Mouse (Mus musculus): ENCODE results near the gene Ptpn13.

Ptpn13 gene

DNA sequence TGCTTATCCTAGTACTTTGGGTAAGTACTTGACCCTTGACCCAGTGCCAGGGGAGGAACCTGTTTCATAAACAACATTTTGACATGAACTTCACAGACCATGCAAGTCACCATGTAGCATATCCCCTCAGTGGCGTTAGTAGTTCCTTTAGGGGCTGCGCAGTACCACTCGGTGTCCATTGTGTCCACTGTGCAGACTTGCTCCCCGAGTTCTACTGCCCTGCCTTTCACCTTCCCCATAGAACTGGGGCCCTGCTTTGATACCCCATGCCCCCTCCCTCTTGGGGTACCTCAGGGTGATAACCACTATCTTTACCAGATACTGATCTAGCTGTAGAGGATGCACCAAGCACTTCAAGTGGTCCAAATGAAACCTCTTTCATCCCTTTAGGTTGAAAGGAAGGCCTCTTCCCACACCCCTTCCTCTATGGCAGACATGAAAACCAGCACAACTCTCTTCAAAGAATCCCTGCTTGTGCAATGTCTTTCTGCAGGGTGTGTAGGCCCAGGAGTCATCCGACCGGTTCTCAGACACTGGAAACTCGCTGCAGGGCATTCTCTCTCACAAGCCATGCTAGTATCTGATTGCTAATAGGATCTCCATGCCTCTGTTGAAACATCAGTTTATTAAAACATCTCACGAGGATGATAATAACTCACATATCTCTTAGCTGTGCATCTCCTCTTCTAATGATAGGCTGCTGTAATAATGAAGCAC, 34.1 kb downstream of the Ptpn13 start:
- DNase-seq (ENCODE audit: low spot score in 2 of 2), result no peak

DNA sequence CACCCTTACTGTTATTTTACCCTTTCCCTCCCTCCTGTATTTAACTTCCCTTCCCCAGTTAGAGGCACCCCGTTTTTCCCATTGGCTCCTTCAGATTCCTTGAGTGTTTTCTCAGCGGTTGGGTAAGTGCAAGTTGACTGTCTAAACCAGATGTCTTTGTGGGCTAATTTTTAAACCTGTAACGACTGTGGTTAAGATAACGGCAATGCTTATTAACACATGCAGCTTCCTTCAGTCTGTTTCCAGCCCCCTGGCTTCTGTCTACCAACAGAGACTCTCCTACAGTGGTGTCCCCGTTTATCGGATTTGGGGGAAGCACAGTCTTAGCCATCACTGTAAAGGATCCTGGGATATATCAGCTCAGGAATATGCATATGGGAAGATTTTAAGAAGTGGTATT, 35.9 kb downstream of the Ptpn13 start:
- DNase-seq (ENCODE audit: low spot score in 2 of 2), result no peak

DNA sequence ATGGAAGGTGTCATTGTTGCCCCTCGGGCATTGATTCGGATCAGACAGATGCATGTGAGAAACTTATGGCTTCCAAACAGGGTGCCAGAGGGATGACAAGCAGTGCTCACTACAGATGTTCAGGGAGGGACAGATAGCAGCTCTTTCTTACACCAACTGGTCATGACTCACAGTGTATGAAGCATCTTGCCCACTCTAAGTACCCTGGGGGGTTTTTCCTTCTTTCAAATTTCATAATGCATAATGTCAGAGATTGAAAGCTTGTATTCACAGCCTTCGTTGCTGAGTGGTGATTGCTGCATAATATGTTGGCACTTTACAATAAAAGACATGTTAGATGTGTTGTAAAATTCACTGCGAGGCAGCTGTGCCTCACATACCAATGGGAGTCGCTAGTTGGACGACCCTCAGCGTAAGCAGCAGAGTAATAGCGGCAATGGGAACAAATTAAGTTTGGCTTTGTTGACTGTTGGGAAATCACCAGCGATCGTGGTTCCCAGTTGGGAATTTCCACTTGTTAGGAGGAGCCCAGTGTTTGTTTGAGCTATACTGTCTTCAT, 38.7 kb downstream of the Ptpn13 start:
- no peak for DNase-seq (ENCODE audit: low spot score in 2 of 2)

DNA sequence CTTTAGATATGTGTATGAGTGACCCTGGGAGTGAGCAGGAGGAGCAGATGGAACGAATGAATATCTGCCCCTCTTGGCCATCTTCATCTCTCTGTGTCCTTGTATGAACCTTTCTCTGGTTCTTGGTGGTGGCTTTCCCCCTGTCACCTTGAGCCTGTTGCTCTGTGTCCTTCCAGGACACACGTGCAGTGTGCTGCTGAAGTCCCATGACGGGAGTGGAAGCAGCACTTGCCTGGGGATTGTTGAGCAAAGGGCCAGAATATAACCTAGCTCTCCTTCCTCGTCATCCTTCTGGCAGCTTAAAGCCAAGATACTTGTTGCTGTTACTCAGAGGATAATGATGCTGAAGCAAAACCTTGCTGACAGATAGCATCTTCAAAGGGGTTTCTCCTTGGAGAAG, 39.3 kb downstream of the Ptpn13 start:
- DNase-seq (ENCODE audit: low spot score in 2 of 2), result no peak

DNA sequence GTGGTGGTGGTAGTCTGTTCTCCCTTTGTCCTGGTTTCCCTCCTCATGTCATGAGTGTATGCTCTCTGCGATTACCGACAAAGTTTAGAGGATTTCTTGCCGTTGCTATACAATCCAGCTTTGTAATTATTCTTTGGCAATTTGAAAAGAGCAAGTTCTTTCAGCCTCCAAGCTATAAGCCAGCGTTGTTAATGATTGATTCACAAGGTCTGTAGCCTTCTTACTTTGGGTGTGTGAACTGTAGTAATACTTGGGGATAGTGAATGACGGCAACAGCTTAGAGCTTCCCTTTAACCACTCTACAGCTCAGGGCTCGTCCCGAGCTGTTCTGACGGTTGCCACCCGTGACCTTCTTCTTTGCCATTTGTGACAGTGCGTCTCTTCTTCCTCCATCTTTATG, 39.8 kb downstream of the Ptpn13 start:
- no peak for DNase-seq (ENCODE audit: low spot score in 2 of 2)

DNA sequence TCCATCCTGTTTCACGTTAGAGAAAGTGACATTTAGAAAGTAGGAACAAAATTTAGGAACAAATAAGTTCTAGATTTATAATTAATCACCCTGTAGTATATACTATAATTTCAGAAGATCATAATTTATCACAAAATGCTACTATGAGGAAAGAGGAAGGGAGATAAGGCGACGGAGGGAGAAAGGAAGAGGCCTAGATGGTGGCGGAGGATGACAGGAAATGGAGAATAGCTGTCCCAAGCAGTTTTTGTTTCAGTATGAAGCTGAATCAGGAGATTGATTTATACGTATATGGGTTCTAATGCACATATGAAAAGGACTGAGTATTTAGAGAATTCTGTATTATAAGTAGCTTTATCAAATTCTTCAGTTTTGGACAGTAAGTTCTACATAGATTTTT, 47.7 kb downstream of the Ptpn13 start:
- DNase-seq (ENCODE audit: low spot score in 2 of 2), result no peak

DNA sequence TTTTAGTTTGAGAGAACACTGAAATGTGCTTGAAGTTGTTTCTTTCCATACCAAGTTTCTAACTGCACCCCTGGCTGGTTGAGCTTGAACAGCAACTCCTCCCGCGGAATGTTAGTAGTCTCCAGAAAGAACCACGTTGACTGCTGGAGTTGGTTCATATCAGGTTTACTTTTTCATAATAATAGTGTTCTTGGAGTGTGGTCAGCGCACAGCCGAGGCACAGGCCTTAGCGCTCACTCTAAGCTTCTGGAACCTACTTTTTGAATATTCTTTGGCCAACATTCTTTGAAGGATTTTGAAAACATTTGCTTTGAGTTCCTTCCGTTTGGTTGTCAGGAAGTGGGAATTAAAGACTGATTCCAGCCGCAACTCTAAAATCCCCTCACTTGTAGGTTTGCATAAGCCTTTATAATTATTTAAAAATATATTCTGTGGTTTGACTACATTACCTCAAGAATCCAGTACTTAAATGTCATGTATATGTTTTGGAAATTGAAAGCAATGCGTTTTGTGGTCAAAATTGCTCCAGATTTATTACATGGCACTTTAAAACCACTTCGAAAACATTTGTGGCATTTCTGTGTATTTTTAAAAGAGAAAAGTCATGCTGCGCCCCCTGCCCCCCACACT, 48.6 kb downstream of the Ptpn13 start:
- DNase-seq (ENCODE audit: low spot score in 2 of 2), result no peak

DNA sequence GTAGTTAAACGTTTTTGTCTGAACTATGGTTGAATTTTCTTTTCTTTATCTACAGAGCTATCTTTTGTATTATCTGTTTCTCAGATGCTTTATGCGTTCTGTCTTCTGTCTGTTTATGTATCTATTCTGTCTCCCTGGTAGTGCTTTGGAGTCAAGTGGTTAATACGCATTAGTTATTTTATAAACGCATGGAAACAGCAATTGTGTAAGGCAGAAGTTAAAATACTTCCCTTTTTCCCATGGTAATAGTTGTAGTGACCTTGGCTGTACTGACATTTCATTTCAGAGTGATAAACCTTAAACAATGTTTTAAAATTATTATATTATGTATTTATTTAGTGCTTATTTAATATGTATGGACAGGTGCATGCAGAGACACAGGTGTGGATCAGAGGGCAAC, 49.3 kb downstream of the Ptpn13 start:
- no peak for DNase-seq (ENCODE audit: low spot score in 2 of 2)

DNA sequence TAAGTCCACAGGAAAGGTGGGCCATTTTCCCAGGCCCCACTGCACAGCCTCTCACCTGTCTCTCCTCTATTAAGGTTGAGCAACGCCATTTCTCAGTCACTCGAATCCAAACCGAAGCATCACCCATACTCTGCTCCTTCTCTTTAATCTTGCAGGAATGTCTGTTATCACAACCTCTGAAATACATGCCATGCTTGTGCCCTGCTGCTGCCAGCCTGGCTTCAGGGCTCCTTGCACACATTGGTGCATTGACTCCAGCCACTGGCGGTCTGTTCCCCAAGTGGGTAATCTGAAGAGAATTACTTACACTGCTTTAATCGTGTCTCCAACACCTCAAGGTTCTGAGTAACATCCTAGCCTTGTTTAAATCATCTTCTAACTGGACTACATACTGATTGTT, 50.5 kb downstream of the Ptpn13 start:
- DNase-seq (ENCODE audit: low spot score in 2 of 2), result no peak

DNA sequence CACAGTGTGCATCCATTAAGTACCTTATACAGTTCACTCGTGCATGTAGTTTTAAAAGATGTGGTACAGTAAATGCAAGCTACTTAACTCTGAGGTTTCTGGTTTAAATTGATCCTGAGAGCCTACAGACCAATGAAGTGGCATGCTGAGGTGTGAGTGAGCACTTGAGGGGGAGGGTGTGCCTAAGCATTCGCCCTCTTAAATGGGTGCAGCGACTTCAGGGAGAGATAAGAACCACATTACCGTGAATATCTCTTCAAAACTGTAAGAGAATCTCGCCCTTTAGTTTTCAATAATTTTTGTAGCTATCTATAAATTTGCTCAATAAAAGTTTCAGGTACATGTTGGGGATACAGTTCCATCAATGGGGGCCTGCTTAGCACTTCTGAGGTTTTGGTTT, 54.5 kb downstream of the Ptpn13 start:
- DNase-seq (ENCODE audit: low spot score in 2 of 2), result no peak

DNA sequence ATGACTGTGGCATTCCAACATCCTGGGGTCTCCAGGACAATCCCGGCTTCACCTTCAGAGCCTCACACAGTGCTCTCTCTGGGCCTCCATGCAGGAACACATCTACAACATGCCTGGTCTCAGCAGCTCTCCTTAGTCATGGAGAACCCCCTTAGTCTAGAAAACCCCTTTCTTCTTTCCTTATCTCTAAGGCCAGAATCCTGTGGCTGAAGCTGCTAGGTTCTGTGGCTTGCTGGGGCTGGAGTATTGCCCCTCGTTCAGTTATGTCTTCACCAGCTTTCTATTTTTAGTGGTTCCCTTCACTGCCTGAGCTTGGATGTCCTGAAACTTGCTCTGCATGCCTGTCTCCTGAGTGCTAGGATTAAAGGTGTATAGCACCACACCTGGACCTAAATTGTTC, 56.2 kb downstream of the Ptpn13 start:
- DNase-seq (ENCODE audit: low spot score in 2 of 2), result no peak

DNA sequence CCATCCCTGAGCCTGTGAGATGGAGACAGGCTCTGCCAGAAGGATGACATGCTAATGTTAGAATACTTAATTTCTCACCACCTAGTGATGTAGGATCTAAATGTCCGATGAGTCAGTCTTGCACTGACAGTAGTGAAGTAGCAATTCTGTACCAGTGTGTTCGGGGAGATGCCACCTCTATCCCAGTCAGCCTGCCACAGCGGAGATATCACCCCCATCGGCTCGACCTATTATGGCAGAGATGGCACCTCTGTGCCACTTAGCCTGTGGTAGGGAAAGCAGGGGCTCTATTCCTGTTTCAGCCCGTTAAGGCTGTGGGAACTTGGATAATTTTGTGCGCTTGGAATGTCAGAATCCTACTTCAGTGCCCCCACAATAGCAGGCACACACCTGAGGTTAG, 62.0 kb downstream of the Ptpn13 start:
- no peak for DNase-seq (ENCODE audit: low spot score in 2 of 2)

DNA sequence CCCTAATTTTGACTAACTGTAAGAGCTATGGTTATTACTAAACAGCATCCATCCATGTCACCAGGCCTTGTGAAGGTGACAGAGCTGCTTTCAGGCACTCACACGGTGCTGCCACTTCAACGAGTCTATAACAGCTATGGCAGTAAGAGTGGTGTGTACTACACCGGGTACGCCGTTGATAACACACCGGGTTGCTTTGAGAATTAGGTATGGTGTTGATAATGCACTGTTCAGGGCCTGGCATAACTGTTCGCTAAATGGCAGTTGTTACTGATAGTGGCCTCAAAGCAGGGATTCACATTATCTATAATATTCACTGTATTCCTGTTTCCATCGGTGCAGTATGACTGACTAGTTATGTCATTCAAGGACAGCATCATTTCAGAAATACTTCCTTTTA, 66.0 kb downstream of the Ptpn13 start:
- no peak for DNase-seq (ENCODE audit: low spot score in 2 of 2)

DNA sequence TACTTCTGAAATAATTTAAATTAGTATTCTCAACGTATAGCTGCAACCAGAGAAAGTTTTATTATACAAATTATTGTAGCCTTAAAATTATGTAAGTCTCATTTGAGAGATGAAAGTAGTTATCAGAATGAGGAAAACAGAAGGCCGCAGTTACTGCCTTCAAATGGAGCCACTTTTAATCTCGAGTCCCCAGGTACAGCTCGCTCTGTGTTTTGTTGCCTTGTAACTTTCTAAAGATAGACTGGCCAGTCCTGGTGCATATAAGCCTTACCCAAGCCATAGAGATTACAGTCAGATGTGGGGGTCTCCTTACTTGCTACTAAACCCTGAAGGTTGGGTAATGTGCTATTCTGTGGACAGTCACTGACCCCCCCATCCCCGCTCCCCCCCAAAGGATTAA, 66.8 kb downstream of the Ptpn13 start:
- no peak for DNase-seq (ENCODE audit: low spot score in 2 of 2)

DNA sequence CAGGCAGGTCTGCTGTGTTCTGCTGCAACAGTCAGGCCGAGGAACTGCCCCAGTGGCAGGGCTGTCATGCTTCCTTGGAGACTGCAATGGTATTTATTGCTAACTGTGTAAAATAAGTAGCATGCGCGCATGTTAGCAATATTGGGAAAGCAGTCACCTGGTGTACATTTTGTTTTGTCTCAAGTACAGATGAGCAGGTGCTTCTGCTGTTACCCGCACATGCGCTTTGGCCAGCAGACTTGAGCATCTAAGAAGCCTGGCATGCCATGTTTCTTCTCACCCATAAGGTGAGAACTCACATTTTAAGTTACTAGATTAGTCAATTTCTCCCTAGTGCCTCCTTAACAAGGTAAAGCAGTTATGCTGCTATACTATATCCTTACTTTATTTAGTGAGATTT, 72.1 kb downstream of the Ptpn13 start:
- DNase-seq (ENCODE audit: low spot score in 2 of 2), result no peak

DNA sequence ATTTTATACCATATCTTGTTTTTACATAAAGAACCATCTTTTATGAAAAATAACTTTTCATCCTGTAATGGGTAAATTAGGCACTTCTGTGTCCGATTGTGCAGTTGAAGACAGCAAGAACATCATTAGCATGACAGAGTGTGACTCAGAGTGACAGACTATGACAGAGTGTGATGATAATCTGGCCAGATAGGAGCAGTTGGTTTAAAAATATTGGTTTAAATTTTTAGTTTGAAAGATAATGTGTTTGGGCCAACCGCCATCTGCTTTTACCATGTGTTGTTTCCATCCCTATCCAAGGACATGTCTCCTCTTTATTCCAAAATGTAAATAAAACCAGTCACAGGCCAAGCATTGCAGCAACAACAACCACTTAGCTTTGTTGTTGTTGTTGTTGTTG, 72.5 kb downstream of the Ptpn13 start:
- no peak for DNase-seq (ENCODE audit: low spot score in 2 of 2)

DNA sequence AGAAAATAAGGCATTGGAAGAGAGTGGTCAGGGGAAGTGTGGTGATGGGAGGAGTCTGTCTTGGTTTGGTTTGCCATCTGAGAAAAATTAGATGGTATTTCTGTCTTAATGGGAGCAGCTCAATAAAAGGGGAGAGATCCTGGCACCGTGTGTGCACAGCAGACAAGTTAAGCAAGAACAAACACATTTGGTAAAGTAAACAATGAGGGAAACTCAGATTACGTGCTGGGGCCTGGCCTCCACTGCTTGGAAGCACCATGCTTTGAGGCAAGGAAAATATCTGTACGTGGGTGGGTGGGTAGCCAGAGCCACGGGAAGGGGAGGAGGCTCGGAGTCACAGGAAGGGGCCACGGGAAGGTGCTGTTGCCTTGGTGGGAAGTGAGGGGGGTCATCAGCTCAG, 74.3 kb downstream of the Ptpn13 start:
- DNase-seq (ENCODE audit: low spot score in 2 of 2), result no peak

DNA sequence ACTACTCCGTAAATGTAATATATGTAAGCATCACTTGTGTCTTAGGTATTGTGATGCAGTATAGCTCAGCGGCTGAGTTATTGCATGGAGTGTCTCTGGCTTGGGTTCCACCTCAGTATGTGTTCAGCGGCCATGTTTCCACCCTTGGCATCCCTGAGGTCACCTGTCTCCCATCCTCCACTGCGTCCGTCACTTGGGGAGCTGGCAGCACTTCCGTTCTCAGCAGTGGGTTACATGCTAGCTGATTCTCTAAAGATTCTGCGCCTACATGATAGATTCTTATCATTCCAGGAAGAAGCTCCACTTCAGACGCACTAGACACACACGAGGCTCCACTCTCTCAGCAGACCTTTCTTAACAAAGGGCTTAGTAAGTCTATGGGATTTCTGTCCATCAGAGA, 76.1 kb downstream of the Ptpn13 start:
- no peak for DNase-seq (ENCODE audit: low spot score in 2 of 2)

DNA sequence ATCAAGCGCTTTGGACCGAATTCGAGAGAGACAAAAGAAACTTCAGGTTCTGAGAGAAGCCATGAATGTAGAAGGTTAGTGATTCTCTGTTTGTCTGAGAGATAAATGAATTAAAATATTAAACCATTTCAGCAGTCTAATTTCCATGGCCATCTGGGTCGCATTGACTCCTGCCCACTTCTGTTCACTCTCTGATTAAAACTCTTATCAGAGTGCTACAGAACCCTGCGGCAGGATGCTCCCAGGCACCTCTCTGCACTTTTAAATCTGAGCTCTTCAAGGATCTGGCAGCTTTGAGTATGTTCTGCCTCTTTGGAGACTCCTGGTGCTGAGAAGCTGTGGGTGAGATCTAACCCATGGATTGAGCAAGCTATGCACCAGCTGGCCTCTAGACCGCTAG, 76.8 kb downstream of the Ptpn13 start:
- DNase-seq (ENCODE audit: low spot score in 2 of 2), result no peak

DNA sequence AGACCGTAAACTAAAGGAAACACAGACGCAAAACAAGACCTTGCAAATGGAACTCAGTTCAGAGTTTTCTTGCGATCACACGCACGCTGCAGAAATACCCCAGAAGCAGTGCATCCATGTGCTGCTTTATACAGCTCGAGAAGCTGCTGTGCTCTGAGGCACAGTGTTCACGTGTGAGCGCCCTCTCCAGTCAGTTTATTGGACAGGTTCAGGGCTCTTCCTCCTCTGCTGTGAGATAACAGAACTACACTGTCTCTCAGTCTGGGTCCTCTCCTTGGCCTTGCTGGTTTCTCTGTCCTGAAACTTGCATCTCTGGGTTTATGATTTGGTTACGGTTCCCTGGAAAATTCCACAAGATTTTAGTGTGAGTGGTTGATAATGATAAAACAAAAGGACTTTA, 88.2 kb downstream of the Ptpn13 start:
- no peak for DNase-seq (ENCODE audit: low spot score in 2 of 2)

DNA sequence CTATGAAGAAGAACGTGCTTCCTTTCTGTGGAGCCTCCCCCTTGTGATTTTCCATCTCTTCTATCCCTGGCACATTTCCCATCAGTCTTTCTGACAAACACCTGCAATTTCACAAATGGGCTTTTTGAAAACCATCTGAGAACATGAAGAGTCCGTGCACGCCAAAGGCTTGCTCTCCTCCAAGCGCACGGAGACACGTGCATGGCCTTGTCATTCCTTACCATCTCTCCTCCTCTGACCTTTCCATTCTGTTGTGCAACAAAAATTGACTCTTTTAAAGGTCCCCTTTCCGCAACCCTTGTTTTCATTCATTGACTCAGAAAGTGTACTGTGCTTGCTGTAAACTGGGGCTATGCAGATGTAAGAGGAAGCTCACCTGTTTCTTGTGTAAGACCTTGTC, 89.4 kb downstream of the Ptpn13 start:
- DNase-seq (ENCODE audit: low spot score in 2 of 2), result no peak

DNA sequence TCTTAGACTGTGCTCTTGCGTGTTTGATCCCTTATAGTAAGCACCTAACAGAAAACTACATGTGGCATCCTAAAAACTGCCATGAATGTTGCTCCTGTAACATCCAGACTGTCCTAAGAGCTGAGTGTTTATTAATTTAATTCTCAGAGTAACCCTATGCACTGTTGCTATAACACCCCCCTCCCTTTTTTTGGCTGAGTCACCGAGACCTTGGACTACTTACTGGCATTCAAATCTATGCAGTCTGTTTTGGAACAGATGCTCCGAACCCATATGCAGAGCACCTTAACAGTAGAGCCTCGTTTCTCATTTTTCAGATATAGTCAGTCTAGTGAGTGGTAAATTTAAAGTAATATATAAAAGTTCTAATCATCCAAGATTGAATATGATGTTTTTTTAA, 90.9 kb downstream of the Ptpn13 start:
- DNase-seq (ENCODE audit: low spot score in 2 of 2), result no peak

DNA sequence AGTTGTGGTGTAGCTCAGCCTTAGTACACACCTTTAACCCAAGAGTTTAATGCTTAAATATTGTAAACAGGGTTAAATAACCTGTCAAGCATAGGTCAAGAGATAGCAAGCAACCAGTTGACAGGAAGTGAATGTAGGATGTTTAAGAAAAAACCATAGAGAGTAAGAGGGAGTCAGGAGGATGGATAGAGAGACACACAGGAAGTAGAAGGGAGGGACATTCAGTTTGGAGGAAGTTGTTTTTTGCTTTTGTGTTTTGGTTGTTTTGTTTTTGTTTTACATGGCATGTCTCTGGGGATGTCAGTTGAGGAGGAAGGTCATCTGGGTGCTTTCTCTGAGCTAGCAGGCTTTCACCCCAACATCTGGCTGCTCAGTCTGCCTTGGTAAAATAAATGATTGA, 91.6 kb downstream of the Ptpn13 start:
- no peak for DNase-seq (ENCODE audit: low spot score in 2 of 2)

DNA sequence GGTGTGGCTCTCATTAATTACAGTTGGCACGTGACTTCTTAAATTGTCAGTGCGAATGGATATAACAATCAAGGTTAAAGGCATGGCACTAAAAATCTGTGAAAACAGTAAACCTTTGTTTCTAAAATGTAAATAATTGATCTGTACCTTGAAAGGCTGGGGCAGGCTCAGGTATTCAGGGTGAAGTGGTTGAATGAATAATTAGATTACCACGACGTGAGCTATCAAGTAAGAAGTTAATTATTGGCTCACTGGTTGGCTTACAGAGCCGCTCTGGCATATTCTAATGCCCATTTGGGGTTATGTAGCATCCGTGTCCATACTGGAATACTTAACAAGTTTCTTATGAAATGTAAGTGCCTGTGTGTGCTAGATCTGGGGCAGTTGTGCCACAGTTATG, 92.6 kb downstream of the Ptpn13 start:
- DNase-seq (ENCODE audit: low spot score in 2 of 2), result no peak
